Mouse (Mus musculus): ENCODE measurements around the gene Cadm1.

DNA sequence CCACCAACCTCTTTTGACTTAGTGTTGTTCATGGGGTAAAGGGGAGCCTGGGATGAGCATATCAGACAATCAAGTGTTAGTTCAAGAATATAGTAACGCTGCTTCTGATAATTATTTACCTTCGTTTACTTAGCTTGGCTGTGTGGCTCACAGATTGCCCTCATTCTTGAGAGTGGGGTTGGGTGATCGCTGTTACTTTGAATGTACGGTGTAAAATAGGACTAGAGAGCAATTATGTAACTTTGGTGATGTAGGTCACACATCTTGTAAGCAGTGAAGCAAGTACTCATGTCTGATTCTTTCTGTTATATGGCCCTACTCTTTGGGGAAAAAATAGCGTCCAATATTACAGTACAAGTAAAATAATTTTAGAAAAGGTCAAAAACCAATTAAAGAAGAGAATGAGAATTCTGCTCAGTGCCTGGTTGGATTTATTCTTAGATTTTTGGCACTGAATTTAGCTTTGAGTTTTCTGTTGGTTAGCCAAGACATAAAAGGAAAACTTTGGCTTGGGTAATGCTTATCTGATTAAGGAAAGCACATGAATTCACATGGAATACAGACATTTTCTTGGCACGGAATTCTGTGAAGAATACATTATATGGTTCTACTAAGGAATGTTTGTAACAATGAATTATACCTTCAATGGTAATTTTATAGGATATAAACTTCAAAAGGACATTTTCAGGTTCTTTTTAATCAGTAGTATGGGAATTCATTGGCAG is 129.6 kb downstream of the Cadm1 start:
- TF ChIP-seq POLR2A (IDR thresholded peaks at IDR 0.05; ENCODE audit: borderline replicate concordance, extremely low read depth, insufficient read depth, insufficient read length, poor library complexity, severe bottlenecking) (no peak), CTCF (IDR thresholded peaks at IDR 0.05; ENCODE audit: borderline replicate concordance, extremely low read depth, insufficient read depth, insufficient read length) (no peak)

Data from brain, embryonic 14.5 days (tissue).